Mouse (Mus musculus) embryonic facial prominence, embryonic 12.5 days (tissue): ENCODE data around the gene Lmtk2. TPM values are rescaled to one million over a fixed set of nuclear protein-coding genes. Genes with fewer than 3 reads are reported as not detected.

ENCODE experiments used
- ATAC-seq: fragments of 200-750 bp; cut with Nextera tagmentation; 2 replicates; pipeline ENCODE4 v1.8.0; 2017; ENCODE audit not compliant: insufficient number of reproducible peaks, insufficient read depth, low FRiP score, low TSS enrichment
- H3K27ac ChIP-seq: fragments of 300-500 bp; sonication (generic); 2 replicates; pipeline ENCODE4 v1.5.1; 2016; ENCODE audit warnings: mild to moderate bottlenecking
- H3K27me3 ChIP-seq: fragments of 300-500 bp; sonication (generic); 2 replicates; pipeline ENCODE4 v1.6.1; 2016; ENCODE audit warnings: mild to moderate bottlenecking, moderate library complexity
- H3K36me3 ChIP-seq: fragments of 300-500 bp; sonication (generic); 2 replicates; pipeline ENCODE4 v1.6.1; 2016; ENCODE audit warnings: mild to moderate bottlenecking
- H3K4me1 ChIP-seq: fragments of 300-500 bp; sonication (generic); 2 replicates; pipeline ENCODE4 v1.6.1; 2016
- H3K4me2 ChIP-seq: fragments of 300-500 bp; sonication (generic); replicated peaks from 2 replicates; pipeline ENCODE4 v1.6.1; 2016; ENCODE audit warnings: mild to moderate bottlenecking, moderate library complexity
- H3K4me3 ChIP-seq: fragments of 300-500 bp; sonication (generic); 2 replicates; pipeline ENCODE4 v1.5.1; 2016; ENCODE audit warnings: mild to moderate bottlenecking
- H3K9ac ChIP-seq: fragments of 300-500 bp; sonication (generic); 2 replicates; pipeline ENCODE4 v1.6.1; 2016; ENCODE audit warnings: mild to moderate bottlenecking, moderate library complexity
- H3K9me3 ChIP-seq: fragments of 300-500 bp; sonication (generic); 2 replicates; pipeline ENCODE4 v1.6.1; 2016; ENCODE audit warnings: mild to moderate bottlenecking, moderate library complexity
- WGBS: fragments of 180-500 bp; shearing (Covaris S2); methylation state at CpG from one replicate; pipeline ENCODE4 v1.1.7; 2016; 5-methylcytosine and 5-hydroxymethylcytosine counted together
- polyA plus RNA-seq: library from polyadenylated mRNA; unstranded; fragments of >200 nt; fragmentation: Nextera tagmentation; extraction: Ambion mirVana; gene quantifications from 2 replicates; pipeline ENCODE4 v1.2.1, GENCODE M21; 2016

Gene Lmtk2
- polyA plus RNA-seq, 1 experiment from 2014 or later = 5.6 TPM

DNA sequence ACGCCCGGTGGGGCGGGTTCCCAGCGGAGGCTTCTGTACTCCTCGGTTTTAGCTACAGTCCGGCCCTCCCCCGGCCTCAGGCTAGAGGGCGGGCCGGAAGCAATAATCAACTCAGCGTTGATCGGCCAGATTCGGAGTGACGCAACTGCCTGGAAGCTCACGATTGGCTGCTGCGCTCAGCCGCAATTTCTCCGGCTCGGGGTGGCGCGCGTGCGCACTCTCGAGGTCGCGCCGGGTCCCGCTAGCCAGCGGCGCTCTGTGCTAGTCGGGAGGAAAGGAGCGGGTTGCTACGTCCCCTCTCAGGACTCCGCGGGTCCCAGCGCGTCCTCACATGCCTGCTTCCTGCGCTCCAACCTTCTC is 123.2 kb downstream of the Lmtk2 start, which contains the start of gene Tecpr1:
Gene Tecpr1, minus strand, starts transcription at position 113 of the 360 bp plus-strand sequence.
- H3K36me3 ChIP-seq = no peaks in the 10 kb centered on the region
- under 1% methylated on average over 30 of the region's 37 CpGs for WGBS
- peaks cover 15% of the 10 kb centered on the region for H3K4me1 ChIP-seq
- peak within 1 kb of the TSS; percentile 68 for H3K4me3 ChIP-seq
- peak within 1 kb of the TSS; percentile 17 for H3K27ac ChIP-seq
- peak within 1 kb of the TSS; percentile 86 for H3K4me2 ChIP-seq
- no peaks in the 10 kb centered on the region for H3K9me3 ChIP-seq
- ATAC-seq = peak; percentile 93
- H3K9ac ChIP-seq = peak within 1 kb of the TSS; percentile 58
- no peaks in the 10 kb centered on the region for H3K27me3 ChIP-seq

- ATAC-seq = no peak
- peaks cover 15% of the 10 kb centered on the region for H3K4me1 ChIP-seq
- H3K27ac ChIP-seq = no peak overlapping the region; the same call in 1 of the 2 replicates
- peak overlapping the region; percentile 58 for H3K9ac ChIP-seq
- peak overlapping the region; percentile 86 for H3K4me2 ChIP-seq
- 23% methylated on average over 18 of the region's 18 CpGs for WGBS
- H3K9me3 ChIP-seq = no peaks in the 10 kb centered on the region
- H3K27me3 ChIP-seq = no peaks in the 10 kb centered on the region
- peak overlapping the region; percentile 68 for H3K4me3 ChIP-seq
- H3K36me3 ChIP-seq = no peaks in the 10 kb centered on the region
Observed at GRCm38 (mm10) chr5:144223899-144224816, 123.9 kb downstream of the Lmtk2 start.

GRCm38 (mm10) chr5:144226220-144226619 is 126.0 kb downstream of the Lmtk2 start:
- peaks cover 15% of the 10 kb centered on the region for H3K4me1 ChIP-seq
- H3K9ac ChIP-seq = no peak overlapping the region
- 29% methylated on average over 11 of the region's 11 CpGs for WGBS
- no peaks in the 10 kb centered on the region for H3K36me3 ChIP-seq
- no peak for ATAC-seq
- H3K4me3 ChIP-seq = no peak overlapping the region
- H3K27ac ChIP-seq = no peak overlapping the region
- no peaks in the 10 kb centered on the region for H3K9me3 ChIP-seq
- H3K4me2 ChIP-seq = no peak overlapping the region
- no peaks in the 10 kb centered on the region for H3K27me3 ChIP-seq

- Histone ChIP-seq H3K4me2 (no peak overlapping the region), H3K9ac (no peak overlapping the region), H3K36me3 (no peaks in the 10 kb centered on the region), H3K27ac (no peak overlapping the region), H3K4me1 (no peaks in the 10 kb centered on the region), H3K4me3 (no peak overlapping the region), H3K9me3 (no peaks in the 10 kb centered on the region), H3K27me3 (no peaks in the 10 kb centered on the region)
- no peak for ATAC-seq
- WGBS = 86% methylated on average over 7 of the region's 7 CpGs
Observed at GRCm38 (mm10) chr5:144230216-144230615, 130.0 kb downstream of the Lmtk2 start.

DNA sequence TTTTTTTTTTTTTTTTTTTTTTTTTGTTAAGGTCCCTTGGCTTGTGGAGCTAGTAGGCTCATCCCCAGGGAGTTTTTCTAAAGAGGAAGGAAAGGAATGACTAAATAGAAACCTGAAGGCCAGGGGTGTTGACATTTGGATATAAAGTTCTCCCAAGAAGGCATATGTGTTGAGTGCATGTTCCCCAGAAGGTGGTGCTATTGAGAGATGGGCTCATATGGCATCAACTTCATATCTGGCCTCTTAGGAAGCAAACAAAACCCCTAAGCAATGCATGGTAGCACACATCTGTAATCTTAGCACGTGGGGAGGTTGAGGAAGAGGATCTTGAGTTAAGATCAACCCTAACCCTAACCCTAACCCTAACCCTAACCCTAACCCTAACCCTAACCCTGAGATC is 131.2 kb downstream of the Lmtk2 start:
- 77% methylated on average over 1 of the region's 1 CpGs for WGBS
- Histone ChIP-seq H3K9me3 (no peaks in the 10 kb centered on the region), H3K27ac (no peak overlapping the region), H3K4me2 (no peak overlapping the region), H3K27me3 (no peaks in the 10 kb centered on the region), H3K4me1 (no peaks in the 10 kb centered on the region), H3K4me3 (no peak overlapping the region), H3K36me3 (no peaks in the 10 kb centered on the region), H3K9ac (no peak overlapping the region)
- ATAC-seq = no peak

GRCm38 (mm10) chr5:144232531-144232930 is 132.3 kb downstream of the Lmtk2 start:
- Histone ChIP-seq H3K4me2 (no peak overlapping the region), H3K4me1 (no peaks in the 10 kb centered on the region), H3K9me3 (no peaks in the 10 kb centered on the region), H3K9ac (no peak overlapping the region), H3K4me3 (no peak overlapping the region), H3K27me3 (no peaks in the 10 kb centered on the region), H3K27ac (no peak overlapping the region), H3K36me3 (no peaks in the 10 kb centered on the region)
- 86% methylated on average over 5 of the region's 5 CpGs for WGBS
- no peak for ATAC-seq

- Histone ChIP-seq H3K9me3 (no peaks in the 10 kb centered on the region), H3K9ac (no peak overlapping the region), H3K36me3 (no peaks in the 10 kb centered on the region), H3K4me3 (no peak overlapping the region), H3K4me2 (no peak overlapping the region), H3K27ac (no peak overlapping the region), H3K27me3 (no peaks in the 10 kb centered on the region), H3K4me1 (no peaks in the 10 kb centered on the region)
- no peak for ATAC-seq
- WGBS = 73% methylated on average over 6 of the region's 6 CpGs
Observed at GRCm38 (mm10) chr5:144234222-144234621, 134.0 kb downstream of the Lmtk2 start.

GRCm38 (mm10) chr5:144234714-144235113 is 134.5 kb downstream of the Lmtk2 start:
- H3K9me3 ChIP-seq = no peaks in the 10 kb centered on the region
- no peaks in the 10 kb centered on the region for H3K36me3 ChIP-seq
- H3K27ac ChIP-seq = no peak overlapping the region
- ATAC-seq = no peak
- no peaks in the 10 kb centered on the region for H3K27me3 ChIP-seq
- H3K4me1 ChIP-seq = no peaks in the 10 kb centered on the region
- H3K9ac ChIP-seq = no peak overlapping the region
- no peak overlapping the region for H3K4me2 ChIP-seq
- no peak overlapping the region for H3K4me3 ChIP-seq
- 82% methylated on average over 7 of the region's 7 CpGs for WGBS

Other genes starting within 250 kb of the Lmtk2 start
- gene Ankrd61, start 202.8 kb upstream of the Lmtk2 start, polyA plus RNA-seq = 0.36 TPM in 2 replicates
- gene Aimp2, start 190.6 kb upstream of the Lmtk2 start, polyA plus RNA-seq = 89.4 and 95.2 TPM in 2 replicates
- gene Pms2, start 190.5 kb upstream of the Lmtk2 start, polyA plus RNA-seq = 34.4 and 40.4 TPM in 2 replicates
- 0.79 and 1.1 TPM in 2 replicates for gene Gm42421, start 172.3 kb upstream of the Lmtk2 start, polyA plus RNA-seq
- 0.77 and 1.3 TPM in 2 replicates for gene Rsph10b, start 167.4 kb upstream of the Lmtk2 start, polyA plus RNA-seq
- gene Ccz1, start 85.6 kb upstream of the Lmtk2 start, polyA plus RNA-seq = 95.2 and 96.2 TPM in 2 replicates
- not detected in 2 replicates for gene Ocm, start 73.8 kb upstream of the Lmtk2 start, polyA plus RNA-seq
- gene Bhlha15, start 89.8 kb downstream of the Lmtk2 start, polyA plus RNA-seq = 0.08 and 0.10 TPM in 2 replicates
- 27.4 and 30.7 TPM in 2 replicates for gene Tecpr1, start 123.2 kb downstream of the Lmtk2 start, polyA plus RNA-seq
- gene Bri3, start 144.0 kb downstream of the Lmtk2 start, polyA plus RNA-seq = 141 and 143 TPM in 2 replicates